8 mouse cellular contexts compared by ENCODE assay signal in genomic region chr17:87025269-87025949, GRCm38 (mm10). TPM values are rescaled to one million over a fixed set of nuclear protein-coding genes. Genes with fewer than 3 reads are reported as not detected.
DNase-seq lines count a peak whose midpoint lies in the region; ATAC-seq lines count a peak whose summit lies in the region.

Pigf (minus strand) TSS chr17:87025406.
Cript (plus strand) TSS chr17:87025550.

- peak within 1 kb of the TSS; percentile 84 for H3K4me3 ChIP-seq in forebrain, embryonic 14.5 days (ENCODE audit: low read depth, low read length)
- peak within 1 kb of the TSS; percentile 77 for H3K4me3 ChIP-seq in neural tube, embryonic 15.5 days (replicated peaks)

- peak within 1 kb of the TSS; percentile 78 for H3K9ac ChIP-seq in forebrain, embryonic 14.5 days (ENCODE audit: low read length)
- H3K9ac ChIP-seq in neural tube, embryonic 15.5 days (replicated peaks): peak within 1 kb of the TSS; percentile 75

- H3K9me3 ChIP-seq in forebrain, embryonic 14.5 days (replicated peaks; ENCODE audit: control insufficient read depth, low read length): no peaks in the 10 kb centered on the region
- no peaks in the 10 kb centered on the region for H3K9me3 ChIP-seq in neural tube, embryonic 15.5 days (replicated peaks)

- WGBS in forebrain, embryonic 14.5 days: 1% methylated on average over 43 of the region's 43 CpGs
- WGBS in neural tube, embryonic 15.5 days: under 1% methylated on average over 43 of the region's 43 CpGs

- peaks cover 10% of the 10 kb centered on the region; the same call in 1 of the 2 replicates for H3K36me3 ChIP-seq in forebrain, embryonic 14.5 days (ENCODE audit: control insufficient read depth, insufficient read depth, low read length)
- peaks cover 9% of the 10 kb centered on the region for H3K36me3 ChIP-seq in neural tube, embryonic 15.5 days

- H3K4me1 ChIP-seq in forebrain, embryonic 14.5 days (ENCODE audit: control insufficient read depth, insufficient read depth, low read length): peaks cover 5% of the 10 kb centered on the region
- H3K4me1 ChIP-seq in neural tube, embryonic 15.5 days: peaks cover 24% of the 10 kb centered on the region

- intact Hi-C loops in heart, postnatal 14 days (cut with DNase I): loop anchor here (2.0 to 10.0 kb wide), 2 partner anchors 63 to 881 kb away; partner anchors contain the start of genes Rhoq and Srbd1

- no peaks in the 10 kb centered on the region for H3K27me3 ChIP-seq in forebrain, embryonic 14.5 days (replicated peaks; ENCODE audit: control insufficient read depth, insufficient read depth, low read length)
- H3K27me3 ChIP-seq in neural tube, embryonic 15.5 days (replicated peaks): no peaks in the 10 kb centered on the region

- H3K4me2 ChIP-seq in forebrain, embryonic 14.5 days (ENCODE audit: low read length): peak within 1 kb of the TSS; percentile 93
- peak within 1 kb of the TSS; percentile 87 for H3K4me2 ChIP-seq in neural tube, embryonic 15.5 days

- DNase-seq in ES-CJ7 (ENCODE audit: low read depth, low spot score): peak; percentile 97
- peak; percentile 98 for DNase-seq in cerebellum, adult 11 months
- peak; percentile 99 for DNase-seq in forebrain, embryonic 14.5 days (ENCODE audit: low spot score)
- peak; percentile 96 to 98 for DNase-seq in heart, postnatal 14 days
- peak; percentile 99 for DNase-seq in layer of hippocampus, adult 11-12 months (ENCODE audit: low spot score)
- DNase-seq in lung, adult 18-20 months: peak; percentile 98 to 99
- DNase-seq in testis, postnatal 14 days (ENCODE audit: low spot score): peak; percentile 98

- peak; percentile 100 for ATAC-seq in forebrain, embryonic 14.5 days
- peak; percentile 99 for ATAC-seq in neural tube, embryonic 15.5 days (ENCODE audit: low FRiP score)

- H3K27ac ChIP-seq in forebrain, embryonic 14.5 days (ENCODE audit: low read depth, low read length): 0 out of 2 replicates have a peak within 1 kb of the TSS, but pooled peaks have one; percentile 21
- peak within 1 kb of the TSS; percentile 74 for H3K27ac ChIP-seq in neural tube, embryonic 15.5 days (replicated peaks)

RNA-seq across cellular contexts. Expression of gene Pigf, which starts in this region (rescaled TPM):
- polyA plus RNA-seq in forebrain, embryonic 14.5 days (2014; fragmentation: Nextera tagmentation; extraction: Ambion mirVana): 34.8 and 35.3 TPM in 2 replicates
- total RNA-seq in heart, postnatal 14 days (2021): 1 to 10 TPM; 4.0 to 4.8 TPM
- polyA plus RNA-seq in neural tube, embryonic 15.5 days (2015; fragmentation: Nextera tagmentation; extraction: Ambion mirVana): 33.4 and 35.2 TPM in 2 replicates

RNA-seq across cellular contexts. Expression of gene Cript, which starts in this region (rescaled TPM):
- 249 and 265 TPM in 2 replicates for polyA plus RNA-seq in forebrain, embryonic 14.5 days (2014; fragmentation: Nextera tagmentation; extraction: Ambion mirVana)
- total RNA-seq in heart, postnatal 14 days (2021): 10 to 100 TPM; 44.2 to 47.3 TPM
- 188 and 202 TPM in 2 replicates for polyA plus RNA-seq in neural tube, embryonic 15.5 days (2015; fragmentation: Nextera tagmentation; extraction: Ambion mirVana)

Comparison
In these comparisons a context has a peak if more than half of its experiments do, and no peak if none do; other contexts are left out.
1. Peak in every context shown above with its lines: DNase-seq, ATAC-seq, H3K4me3 ChIP-seq and H3K27ac ChIP-seq.